Mouse (Mus musculus) gastrocnemius, postnatal 25 days (tissue): ENCODE data around the gene Tmem11. TPM values are rescaled to one million over a fixed set of nuclear protein-coding genes. Genes with fewer than 3 reads are reported as not detected.

ENCODE experiments used
- DNase-seq: peaks from one replicate; pipeline ENCODE4 v3.0.0; 2022
- long read RNA-seq, 2 experiments: library from polyadenylated mRNA; stranded (forward); transcript quantifications; one replicate each; pipeline ENCODE4 v2.0.0; 2021
- total RNA-seq, 2 experiments: library from RNA; stranded (reverse); gene quantifications; 1 replicate in 1 of 2; 2 replicates in 1 of 2; pipeline ENCODE4 v1.2.3; 2021

Gene Tmem11
- total RNA-seq = 10 to 100 TPM; 34.0 TPM
- long read RNA-seq, experiment 1, transcript Tmem11-201 (2 exons, 1,457 nt) = major isoform, 32 of 44 reads
- long read RNA-seq, experiment 1, partial matches to known transcripts = 8 of 44 reads
- long read RNA-seq, experiment 1, other reads (novel, unspliced or antisense) = 0 of 44 reads
- long read RNA-seq, experiment 2, transcript Tmem11-201 (2 exons, 1,457 nt) = major isoform, 31 of 39 reads
- long read RNA-seq, experiment 2, partial matches to known transcripts = 0 of 39 reads
- long read RNA-seq, experiment 2, other reads (novel, unspliced or antisense) = 7 of 39 reads

GRCm38 (mm10) chr11:60878675-60879294 is at the start of gene Tmem11:
Gene Tmem11, minus strand, starts transcription at chr11:60879272.
- peak; percentile 97 for DNase-seq

- DNase-seq = peak; percentile 84
Observed at GRCm38 (mm10) chr11:60927264-60927663, 48.2 kb upstream of the Tmem11 start.

- DNase-seq = no peak
Observed at GRCm38 (mm10) chr11:60924981-60925380, 45.9 kb upstream of the Tmem11 start.

- no peak for DNase-seq
Observed at GRCm38 (mm10) chr11:60924498-60924897, 45.4 kb upstream of the Tmem11 start.

- no peak for DNase-seq
Observed at GRCm38 (mm10) chr11:60922964-60923363, 43.9 kb upstream of the Tmem11 start.

- no peak for DNase-seq
Observed at GRCm38 (mm10) chr11:60922195-60922594, 43.1 kb upstream of the Tmem11 start.

DNA sequence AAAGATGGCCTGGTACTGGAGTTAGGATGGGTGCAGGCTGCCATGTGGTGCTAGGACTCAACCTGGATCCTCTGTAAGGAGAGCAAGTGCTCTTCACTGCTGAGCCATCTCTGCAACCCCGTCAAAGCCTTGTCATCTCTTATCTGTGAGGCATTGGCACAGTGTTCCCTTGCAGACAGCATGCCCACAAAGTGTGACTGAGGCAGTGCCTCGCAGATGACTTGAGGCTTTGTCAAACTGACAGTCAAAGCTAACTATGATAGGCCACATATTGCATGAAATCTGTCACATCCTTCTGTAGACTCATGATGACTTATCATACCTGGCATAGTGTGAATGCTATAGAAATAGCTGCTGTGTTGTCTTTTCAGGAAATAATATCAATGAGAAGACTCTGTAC is 40.9 kb upstream of the Tmem11 start:
- no peak for DNase-seq

DNA sequence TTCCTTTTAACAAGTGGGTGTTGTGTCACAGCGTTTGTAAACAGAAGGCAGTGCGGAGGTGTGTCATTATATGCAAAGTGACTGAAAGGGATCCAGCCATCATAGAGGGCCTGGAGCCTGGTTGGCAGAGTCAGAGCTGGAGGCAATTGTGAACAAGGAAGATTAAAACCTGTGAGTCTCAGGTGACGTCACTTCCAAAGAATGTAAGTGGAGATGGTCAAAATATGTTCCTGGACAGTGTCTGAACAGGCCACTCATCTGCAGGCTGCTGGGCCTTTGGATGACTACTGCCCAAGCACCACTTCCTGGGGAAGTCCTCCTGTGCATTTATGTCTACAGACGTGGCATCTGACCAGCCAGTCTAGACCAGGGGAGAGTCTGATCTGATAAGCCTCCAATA is 36.1 kb upstream of the Tmem11 start:
- no peak for DNase-seq

DNA sequence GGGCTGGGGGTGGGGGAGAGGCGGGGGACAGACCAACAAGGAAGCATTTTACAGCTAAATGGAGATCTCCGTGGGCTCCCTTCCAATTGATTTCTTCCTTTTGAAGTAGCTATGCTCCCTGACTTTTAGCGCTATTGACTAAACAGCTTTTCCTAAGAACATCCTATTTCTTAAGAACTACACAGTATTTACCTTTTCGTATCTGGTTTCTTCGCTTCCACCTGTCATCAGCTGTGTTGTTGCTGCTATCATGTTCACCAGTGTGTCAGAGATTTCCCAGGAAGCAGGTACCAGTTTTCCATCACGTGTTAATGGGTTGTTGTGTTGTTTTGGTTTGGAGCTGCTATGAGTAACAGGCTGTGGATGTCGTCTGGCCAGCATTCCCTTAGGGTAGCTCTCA is 35.4 kb upstream of the Tmem11 start, which contains the start of gene Natd1:
Gene Natd1 (minus strand): TSS at position 260 of the 400 bp plus-strand sequence.
- no peak for DNase-seq

DNA sequence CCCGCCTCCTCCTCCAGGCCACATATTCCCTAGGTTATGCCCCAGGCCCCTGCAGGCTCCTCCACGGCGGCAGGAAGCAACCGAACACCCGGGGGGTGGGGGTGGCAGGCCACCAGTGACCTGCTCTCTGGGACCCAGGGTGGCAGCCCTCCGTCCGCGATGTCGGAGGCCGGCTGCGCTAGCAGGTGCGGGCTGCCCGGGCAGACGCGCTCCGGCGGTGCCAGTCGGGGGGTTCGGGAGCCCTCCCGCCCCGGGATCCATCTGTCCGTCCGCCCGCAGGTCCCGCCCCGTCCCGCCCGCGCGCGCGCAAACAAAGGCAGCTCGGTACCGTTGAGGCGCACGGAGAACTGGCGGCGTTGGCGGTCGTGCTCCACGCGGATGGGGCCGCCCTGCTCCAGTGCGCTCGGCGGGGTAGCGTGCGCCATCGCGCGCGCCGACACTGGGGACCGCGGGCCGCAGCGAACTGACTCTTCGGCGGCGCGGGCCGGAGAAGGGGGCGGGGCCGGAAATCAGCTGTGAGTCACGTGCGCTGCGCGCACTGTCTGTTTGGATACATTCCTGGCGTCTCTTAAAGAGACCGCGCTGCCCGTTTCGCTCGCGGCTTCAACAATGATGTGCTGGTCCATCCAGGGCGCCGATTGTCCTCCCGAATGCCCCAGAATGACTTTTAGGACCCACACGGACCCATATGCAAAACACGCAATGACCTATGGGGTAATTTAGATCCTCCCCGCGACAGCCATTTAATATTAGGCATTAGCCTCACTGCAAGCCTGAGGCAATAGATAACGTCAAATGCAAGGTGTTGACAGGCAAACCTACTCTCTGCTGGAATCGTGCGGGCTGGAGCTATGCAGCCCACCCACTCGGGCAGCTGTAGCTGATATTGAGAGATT is 34.5 kb upstream of the Tmem11 start:
- peak; percentile 89 for DNase-seq

GRCm38 (mm10) chr11:60912525-60912973 is 33.5 kb upstream of the Tmem11 start:
- DNase-seq = no peak

- DNase-seq = no peak
Observed at GRCm38 (mm10) chr11:60909626-60910025, 30.6 kb upstream of the Tmem11 start.

DNA sequence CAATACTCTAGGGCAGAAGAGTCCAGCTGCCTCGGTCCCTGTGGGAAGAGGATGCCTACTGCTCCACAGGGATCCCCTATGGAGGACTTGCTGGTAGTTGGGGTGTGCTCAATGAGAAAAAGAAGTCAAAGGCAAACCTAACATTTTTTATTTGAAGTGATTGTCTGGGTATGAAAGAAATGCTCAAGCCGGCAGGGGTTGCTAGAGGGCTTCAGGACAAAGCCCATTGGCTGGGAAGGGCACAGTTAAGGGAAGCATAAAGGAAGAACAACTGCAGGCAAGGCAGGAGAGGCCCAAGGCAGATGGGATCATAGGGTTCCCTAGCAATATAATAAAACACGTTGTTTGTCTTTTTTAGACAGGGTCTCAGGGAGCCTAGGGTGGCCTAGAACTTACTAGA is 29.0 kb upstream of the Tmem11 start:
- DNase-seq = no peak

- no peak for DNase-seq
Observed at GRCm38 (mm10) chr11:60906449-60906848, 27.4 kb upstream of the Tmem11 start.

- DNase-seq = no peak
Observed at GRCm38 (mm10) chr11:60905407-60906120, 26.5 kb upstream of the Tmem11 start.

GRCm38 (mm10) chr11:60903661-60904061 is 24.6 kb upstream of the Tmem11 start:
- no peak for DNase-seq

DNA sequence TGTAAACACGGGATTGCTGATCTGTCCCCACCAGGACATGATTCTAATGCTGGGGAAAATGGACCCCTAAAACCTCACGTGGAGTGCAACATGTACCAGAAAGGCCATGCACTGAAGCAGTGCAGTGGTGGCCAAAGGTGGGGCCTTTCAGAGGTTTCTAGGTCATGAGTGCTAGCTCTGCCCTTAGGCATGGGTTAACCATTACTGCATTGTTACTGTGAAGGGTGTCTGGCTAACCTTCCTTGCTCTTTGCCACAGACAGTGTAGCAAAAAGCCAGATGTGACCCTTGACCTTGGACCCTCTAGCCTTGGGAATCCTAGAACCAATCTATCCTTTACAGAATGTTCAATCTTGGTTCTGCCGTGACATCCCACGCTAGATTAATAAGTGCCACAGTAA is 23.4 kb upstream of the Tmem11 start:
- no peak for DNase-seq

DNA sequence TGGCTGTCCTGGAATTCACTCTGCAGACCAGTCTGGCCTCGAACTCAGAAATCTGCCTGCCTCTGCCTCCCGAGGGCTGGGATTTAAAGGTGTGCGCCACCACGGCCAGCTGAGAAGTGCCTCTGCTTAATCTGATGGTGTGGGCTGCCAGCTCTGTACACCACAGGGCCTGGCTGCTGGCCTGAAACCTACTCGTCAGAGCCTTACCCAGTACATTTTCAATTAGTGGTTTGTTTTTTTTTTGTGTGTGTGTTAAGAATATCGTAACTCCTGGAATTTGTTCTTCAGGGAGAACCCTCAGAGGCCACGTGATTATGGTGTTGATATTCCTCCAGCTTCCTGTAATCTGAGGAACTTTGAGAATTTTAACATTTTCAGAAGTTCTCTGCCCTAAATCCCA is 22.9 kb upstream of the Tmem11 start:
- no peak for DNase-seq

DNA sequence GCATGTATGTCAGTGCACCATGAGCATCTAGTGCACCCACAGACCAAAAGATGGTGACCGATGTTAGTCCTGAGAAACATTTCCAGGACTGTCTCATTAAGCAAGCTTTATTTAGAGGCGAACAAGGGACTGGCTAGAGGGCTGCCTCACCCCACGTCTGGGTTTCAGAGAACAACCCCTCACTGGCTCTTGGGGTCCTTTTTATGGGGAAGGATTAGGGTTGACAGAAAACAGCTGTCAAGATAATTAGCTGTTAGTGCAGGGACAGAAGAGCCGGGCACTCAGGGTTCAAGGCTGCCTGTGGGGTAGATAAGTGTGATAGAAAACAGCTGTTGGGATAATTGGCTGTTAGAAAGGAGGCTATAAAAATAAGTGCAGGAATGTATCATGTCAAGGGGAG is 16.8 kb upstream of the Tmem11 start:
- DNase-seq = no peak

- DNase-seq = no peak
Observed at GRCm38 (mm10) chr11:60890744-60891143, 11.7 kb upstream of the Tmem11 start.

DNA sequence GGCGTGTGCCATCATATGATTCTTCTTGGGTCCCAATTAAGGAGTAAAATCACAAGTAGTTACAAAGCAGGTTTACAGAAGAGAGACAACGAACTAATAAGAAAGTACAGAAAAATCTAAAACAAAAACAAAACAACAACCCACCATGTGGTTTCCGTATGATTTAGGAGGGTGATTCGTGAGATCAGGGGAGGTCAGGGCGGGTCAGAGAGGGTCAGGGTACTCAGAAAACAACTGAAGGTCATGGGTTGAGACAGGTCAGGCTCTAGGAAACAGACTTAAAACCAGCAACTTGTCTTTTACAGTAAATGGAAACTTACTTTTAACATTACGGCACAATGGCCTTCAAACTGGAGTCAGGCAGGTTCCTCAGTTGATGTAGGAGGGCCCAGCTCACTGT is 11.2 kb upstream of the Tmem11 start:
- DNase-seq = no peak

- DNase-seq = no peak
Observed at GRCm38 (mm10) chr11:60889861-60890260, 10.8 kb upstream of the Tmem11 start.
